ENCODE assay signal across 14 mouse cellular contexts in the genomic region with DNA sequence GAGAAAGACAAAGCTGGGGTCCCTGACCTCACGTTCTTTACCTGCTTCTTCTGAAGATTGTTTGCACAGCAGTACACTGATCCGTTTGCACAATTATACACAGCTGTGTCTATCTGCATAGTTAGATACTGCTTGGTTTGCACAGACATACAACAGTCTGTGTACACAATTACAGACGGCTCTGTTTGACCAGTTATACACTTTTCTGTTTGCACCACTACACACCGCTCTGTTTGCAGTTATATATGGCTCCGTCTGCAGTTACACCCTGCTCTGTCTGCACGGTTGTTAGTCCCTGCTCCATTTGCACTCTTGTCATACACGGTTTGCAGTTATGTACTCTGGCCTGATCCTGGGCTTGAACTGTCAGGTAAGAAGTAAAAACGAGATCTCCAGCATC.
"Had no signal": no experiment of that assay in that cellular context is flagged by ENCODE, and none has a peak within 500 bp of the region (broad histone marks: within the 10 kb centered on the region; RNA-seq: fewer than 3 reads in every experiment).

No protein-coding gene starts in this region.

- H3K4me1 ChIP-seq: hindbrain, embryonic 15.5 days; midbrain, embryonic 12.5 days had no signal

- ATAC-seq: inflammation-experienced regulatory T-cells, adult 6 months; lung, postnatal 0 days had no signal

- H3K4me3 ChIP-seq: hindbrain, embryonic 15.5 days; limb, embryonic 12.5 days; megakaryocyte, embryonic 14.5 days; midbrain, embryonic 12.5 days had no signal

- H3K9ac ChIP-seq: hindbrain, embryonic 15.5 days; limb, embryonic 12.5 days; liver, embryonic 14.5 days; midbrain, embryonic 12.5 days had no signal

- H3K36me3 ChIP-seq: hindbrain, embryonic 15.5 days; midbrain, embryonic 12.5 days had no signal

- H3K27me3 ChIP-seq: hindbrain, embryonic 15.5 days; limb, embryonic 12.5 days; megakaryocyte, embryonic 14.5 days; midbrain, embryonic 12.5 days had no signal

- H3K9me3 ChIP-seq: hindbrain, embryonic 15.5 days; limb, embryonic 12.5 days; megakaryocyte, embryonic 14.5 days; midbrain, embryonic 12.5 days had no signal

- H3K27ac ChIP-seq: hindbrain, embryonic 15.5 days; limb, embryonic 12.5 days; liver, embryonic 14.5 days; macrophage; midbrain, embryonic 12.5 days had no signal

- H3K4me2 ChIP-seq: hindbrain, embryonic 15.5 days; limb, embryonic 12.5 days; midbrain, embryonic 12.5 days had no signal

- DNase-seq: kidney, adult 2 months; kidney, postnatal 36 days; liver; right cerebral cortex, adult 18-20 months; right cerebral cortex, postnatal 25 days; thymus, postnatal 36 days had no signal
